Mouse (Mus musculus): ENCODE data around the gene Kcnmb4.

DNA sequence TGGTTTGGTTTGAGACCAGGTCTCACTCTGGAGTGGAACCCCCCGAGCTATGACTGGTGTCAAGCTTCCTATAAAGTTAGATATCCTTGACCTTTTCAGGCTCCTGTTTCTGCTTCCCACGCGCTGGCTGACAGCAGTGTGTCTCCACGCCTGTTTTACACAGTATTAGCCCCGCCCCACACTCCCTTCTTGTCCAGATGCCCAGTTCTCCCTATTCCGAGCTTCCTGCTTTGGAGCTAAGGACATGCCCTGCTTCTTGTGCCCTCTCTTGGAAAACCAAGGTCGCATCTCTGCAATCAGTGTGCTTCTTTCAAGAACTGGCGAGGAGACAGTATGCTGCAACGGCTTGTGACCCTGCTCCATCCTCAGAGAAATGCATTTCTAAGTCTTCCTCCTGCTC, 23.1 kb downstream of the Kcnmb4 start:
- TF ChIP-seq CTCF (IDR thresholded peaks at IDR 0.05; ENCODE audit: extremely low read depth, insufficient read depth, low read length) (no peak), POLR2A (IDR thresholded peaks at IDR 0.05; ENCODE audit: extremely low read depth, insufficient read depth, low read length) (no peak)
